Comparison of ENCODE assay signal across 24 mouse cellular contexts in the genomic region with DNA sequence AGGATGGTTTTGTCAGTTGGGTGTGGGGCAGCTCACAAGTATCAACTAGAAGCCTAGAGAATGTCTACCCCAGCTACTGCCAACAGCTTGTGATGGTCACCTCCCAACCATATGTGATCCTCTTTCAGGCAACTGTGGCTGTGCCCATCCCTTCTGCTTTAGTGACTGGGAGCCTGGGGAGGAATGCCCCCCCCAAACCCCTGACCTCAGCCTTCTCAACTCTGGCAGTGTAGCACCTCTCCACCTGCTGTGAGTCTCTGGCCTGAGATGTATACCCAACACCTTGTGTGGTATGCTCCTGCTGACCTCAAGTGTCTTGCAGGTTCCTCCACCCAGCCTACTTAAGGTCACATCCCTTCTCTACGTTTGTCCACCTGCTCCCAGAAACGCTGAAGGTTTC. TPM values are rescaled to one million over a fixed set of nuclear protein-coding genes. Genes with fewer than 3 reads are reported as not detected.
"Had no signal": no experiment of that assay in that cellular context is flagged by ENCODE, and none has a peak within 500 bp of the region (broad histone marks: within the 10 kb centered on the region; RNA-seq: fewer than 3 reads in every experiment).

No protein-coding gene starts in this region.

- H3K27me3 ChIP-seq: intestine, embryonic 15.5 days; liver, embryonic 13.5 days had no signal

- H3K4me3 ChIP-seq: intestine, embryonic 15.5 days; layer of hippocampus, adult 2 months; limb, embryonic 10.5 days; limb, embryonic 13.5 days; liver, embryonic 13.5 days had no signal

- H3K9ac ChIP-seq: intestine, embryonic 15.5 days; limb, embryonic 13.5 days had no signal

- H3K27ac ChIP-seq: intestine, embryonic 15.5 days; kidney, postnatal 0 days; layer of hippocampus, adult 2 months; limb, embryonic 10.5 days; limb, embryonic 13.5 days; stomach, postnatal 0 days had no signal

- H3K9me3 ChIP-seq: intestine, embryonic 15.5 days; limb, embryonic 10.5 days; limb, embryonic 13.5 days; liver, embryonic 13.5 days had no signal

- DNase-seq: layer of hippocampus, adult 9-11 months; liver, embryonic 13.5 days; lung, adult 2 months; lung, postnatal 4 days; midbrain, embryonic 14.5 days; thymus, adult 18-20 months; thymus, postnatal 36 days had no signal

- H3K4me2 ChIP-seq: limb, embryonic 13.5 days; midbrain, embryonic 11.5 days had no signal

RNA-seq across cellular contexts. Expression of a gene that starts 1.2 kb away (rescaled TPM):
- polyA plus RNA-seq: midbrain, embryonic 11.5 days; midbrain, postnatal 0 days had no signal

RNA-seq across cellular contexts. Expression of a gene that starts 52.8 kb away (rescaled TPM):
- total RNA-seq: layer of hippocampus, adult 2 months; layer of hippocampus, postnatal 25 days; megakaryocyte progenitor cell, adult 5-6 weeks; megakaryocyte-erythroid progenitor cell, adult 5-6 weeks had no signal
- polyA plus RNA-seq: intestine, embryonic 15.5 days; kidney, embryonic 14.5 days; kidney, postnatal 0 days; large intestine, adult 2 months; limb, embryonic 10.5 days; liver, embryonic 13.5 days; lung, adult 2 months; lung, embryonic 16.5 days; small intestine, adult 2 months; stomach, embryonic 14.5 days; stomach, postnatal 0 days; urinary bladder, adult 2 months had no signal
